Mouse (Mus musculus): Measurements from ENCODE around the gene Six1.

Six1 gene

DNA sequence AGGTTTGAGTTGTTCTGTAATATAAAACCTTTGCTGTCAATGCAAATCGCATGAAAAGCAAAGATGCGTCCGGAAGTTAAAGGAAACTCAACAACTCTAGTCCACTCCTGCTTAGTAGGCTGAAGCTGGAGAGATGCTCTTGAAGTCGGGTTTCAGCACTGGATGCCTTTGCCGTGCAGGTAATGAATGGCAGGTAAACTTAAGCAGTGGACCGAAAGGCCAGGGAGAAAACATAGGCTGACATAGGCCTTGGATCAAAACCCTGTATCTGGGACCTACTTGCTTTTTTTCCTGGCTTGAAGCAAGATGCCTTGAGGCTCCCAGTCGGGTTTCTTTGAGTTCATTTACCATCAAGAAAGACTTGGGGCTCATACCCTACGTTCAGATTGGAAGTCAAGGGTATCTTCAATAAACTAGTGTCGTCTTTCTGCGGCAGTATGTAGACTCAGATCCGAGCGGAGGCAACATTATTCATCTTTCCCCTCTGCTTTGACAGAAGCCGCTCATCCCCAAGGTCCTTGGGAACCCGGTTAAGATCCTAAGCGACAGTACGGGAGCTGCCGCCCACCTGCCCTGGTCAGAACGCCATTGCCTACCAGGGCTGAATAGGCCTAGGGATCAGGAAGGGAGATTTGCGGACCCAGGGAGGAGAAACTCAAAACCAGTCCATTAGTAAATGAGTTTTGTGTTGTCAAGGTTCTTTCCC lies 4.0 kb downstream of the Six1 start:
- no peak for DNase-seq (ENCODE audit: low spot score)

DNA sequence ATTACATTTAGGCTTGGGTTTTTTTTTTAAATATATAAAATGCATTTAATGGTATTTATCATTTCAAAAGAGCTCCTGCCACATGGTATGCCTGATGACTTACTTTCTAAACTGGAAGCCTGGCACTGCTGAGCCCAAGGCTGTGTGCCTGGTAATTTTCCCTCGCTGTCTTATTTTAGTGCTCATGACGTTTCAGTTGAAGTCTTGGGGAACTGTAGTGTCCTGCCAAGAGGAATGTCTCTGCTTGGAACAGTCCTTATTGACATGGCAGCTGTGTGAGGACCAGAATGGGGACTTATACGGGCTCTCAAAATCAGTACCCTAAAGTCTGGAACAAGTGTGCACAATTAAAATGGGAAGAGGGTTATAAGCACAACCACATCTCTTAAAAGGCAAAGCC lies 5.2 kb downstream of the Six1 start:
- DNase-seq (ENCODE audit: low spot score): no peak

DNA sequence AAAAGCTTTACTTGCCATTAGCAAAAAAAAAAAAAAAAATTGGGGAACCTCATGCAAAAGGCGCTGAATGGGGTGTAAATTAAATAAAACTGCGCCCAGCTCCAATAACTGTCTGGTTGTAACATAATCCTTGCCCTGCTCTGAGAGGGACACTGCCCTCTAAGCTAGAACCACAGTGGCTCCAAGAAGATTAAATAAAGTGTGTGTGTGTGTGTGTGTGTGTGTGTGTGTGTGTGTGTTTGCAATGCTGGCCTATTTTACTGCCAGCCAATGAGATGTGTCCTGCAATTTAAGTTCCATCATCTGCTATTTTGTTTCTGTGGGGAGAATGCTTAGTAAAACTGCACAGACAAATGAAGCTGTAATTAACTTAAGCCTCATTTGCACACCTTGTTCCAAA lies 6.1 kb downstream of the Six1 start:
- DNase-seq (ENCODE audit: low spot score): no peak

DNA sequence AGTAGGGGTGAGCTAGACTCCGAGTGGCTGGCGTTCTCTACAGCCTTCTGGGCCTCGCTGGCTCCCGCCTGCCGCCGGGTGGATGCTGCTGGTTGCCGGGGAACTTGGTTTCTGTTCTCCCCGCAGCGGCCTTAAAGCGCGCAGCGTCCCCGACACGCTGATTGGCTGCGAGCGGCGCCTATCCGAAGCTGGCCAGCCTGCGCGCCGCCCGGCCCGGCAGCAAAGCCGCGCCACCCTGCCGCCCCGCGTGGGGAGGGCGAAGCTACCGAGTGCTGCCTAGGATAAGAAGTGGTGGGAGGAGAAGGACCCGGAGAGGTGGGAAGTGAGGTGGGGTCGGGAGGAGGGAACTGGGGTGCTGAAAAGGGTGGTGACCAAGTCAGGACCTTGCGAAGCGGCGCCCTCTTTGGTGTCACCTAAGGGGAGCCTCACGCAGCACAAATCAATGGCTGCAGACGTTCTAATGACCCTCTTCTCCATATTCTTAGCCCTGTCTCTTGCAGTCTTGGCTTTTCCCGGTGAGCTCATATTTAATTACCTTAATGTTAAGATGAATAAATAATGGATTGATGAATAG lies 7.0 kb downstream of the Six1 start:
- DNase-seq (ENCODE audit: low spot score): no peak

DNA sequence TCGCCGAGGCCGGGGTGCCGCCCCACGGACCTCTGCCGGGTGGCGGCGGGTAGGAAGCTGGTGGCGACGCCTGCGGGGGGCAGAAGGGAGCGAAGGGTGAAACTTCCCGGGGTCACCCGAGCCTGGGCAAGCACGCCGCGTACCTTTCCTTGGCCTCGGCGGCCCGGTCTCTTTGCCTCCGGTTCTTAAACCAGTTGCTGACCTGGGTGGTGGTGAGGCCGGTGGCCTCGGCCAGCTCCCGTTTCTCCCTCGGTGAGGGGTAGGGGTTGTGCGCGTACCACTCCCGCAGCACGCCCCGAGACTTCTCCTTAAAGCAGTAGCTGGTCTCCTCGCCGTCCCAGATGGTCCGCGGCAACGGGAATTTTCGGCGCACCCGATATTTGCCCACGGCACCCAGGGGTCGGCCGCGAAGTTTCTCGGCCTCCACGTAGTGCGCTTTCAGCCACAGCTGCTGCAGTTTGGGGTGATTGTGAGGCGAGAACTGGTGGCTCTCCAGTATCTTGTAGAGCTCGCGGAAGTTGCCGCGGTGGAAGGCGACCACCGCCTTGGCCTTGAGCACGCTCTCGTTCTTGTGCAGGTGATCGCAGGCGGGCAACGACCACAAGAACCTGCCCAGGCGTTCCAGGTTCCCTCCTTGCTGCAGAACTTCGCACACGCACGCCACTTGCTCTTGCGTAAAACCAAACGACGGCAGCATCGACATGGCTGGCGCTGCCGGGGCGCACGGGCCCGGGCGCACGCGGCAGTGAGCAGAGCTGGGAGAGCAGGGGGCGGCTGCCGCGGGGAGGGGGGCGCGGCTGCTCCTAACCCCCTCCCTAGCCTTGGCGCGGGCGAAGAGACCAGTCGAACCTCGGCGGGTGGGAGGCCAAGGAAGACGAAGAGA lies 7.7 kb downstream of the Six1 start:
- DNase-seq (ENCODE audit: low spot score): no peak

DNA sequence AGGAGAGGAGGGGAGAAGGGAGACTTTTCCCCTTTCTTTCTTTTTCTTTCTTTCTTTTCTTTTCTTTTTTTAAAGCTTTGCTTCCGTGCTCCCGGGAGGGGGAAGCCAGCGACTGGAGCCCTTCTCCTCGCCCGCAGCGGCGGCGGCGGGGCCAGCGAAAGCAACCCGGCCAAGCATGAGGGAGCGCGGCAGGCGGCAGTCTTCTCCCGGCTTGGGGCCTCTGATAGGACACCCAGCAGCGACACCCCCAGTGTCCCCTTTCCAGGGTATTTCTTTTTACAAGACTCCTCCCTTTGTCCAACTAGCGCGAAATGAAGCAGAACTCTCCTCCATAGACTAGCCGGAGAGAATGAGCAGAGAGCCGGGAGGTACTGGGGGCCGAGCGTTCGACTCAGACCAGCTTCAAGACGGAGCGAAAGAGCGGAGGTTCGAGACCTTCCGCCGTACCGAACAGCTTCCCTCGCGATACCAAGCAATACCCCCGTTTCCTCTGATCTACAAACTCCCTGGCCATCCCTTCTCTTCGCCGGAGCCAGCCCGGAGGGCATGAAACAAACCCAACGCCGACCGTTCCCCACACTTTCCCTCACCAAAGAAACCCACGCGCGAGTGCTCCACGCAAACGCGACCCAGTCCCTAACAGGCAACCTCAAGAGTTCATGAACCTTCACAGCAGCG lies 8.5 kb downstream of the Six1 start:
- no peak for DNase-seq (ENCODE audit: low spot score)

DNA sequence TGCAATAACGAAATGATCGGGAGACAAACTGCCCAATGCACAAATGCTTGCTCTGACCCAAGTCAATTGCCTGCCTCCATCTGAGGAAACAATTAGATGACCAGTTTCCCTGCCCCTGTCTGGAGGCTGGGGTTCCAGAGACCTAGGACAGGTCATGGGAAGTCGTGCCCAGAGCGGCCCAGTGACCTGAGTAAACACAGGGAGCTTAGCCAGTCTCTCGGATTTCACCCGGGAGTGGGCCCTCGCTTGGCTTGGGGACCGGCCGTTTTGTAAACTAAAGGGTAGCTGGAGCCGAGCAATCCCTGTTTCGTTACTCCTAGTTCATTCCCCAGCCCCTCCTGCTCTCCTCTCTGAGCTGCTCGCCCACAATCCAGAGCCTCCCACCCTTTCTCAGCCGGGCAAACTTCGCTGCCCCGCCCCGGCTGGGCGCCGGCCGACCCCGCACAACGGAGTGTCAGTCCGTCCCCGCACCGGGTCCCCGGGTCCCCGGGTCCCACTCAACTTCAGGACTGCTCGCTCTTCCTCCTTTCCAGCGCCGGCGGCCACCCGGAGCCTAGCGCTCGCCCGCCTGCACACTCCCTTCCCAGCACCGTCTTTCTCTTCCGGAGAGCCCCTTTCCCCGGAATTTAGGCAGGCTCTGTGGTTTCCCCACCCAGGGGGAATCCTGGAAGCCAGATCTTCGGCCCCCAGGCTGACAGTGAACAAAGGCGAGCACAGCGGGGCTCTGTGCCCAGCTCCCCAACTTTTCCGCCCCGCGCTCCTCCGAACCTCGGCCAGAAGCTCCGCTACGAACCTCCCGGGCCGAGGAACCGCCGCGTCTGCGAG lies 9.3 kb downstream of the Six1 start:
- no peak for DNase-seq (ENCODE audit: low spot score)

DNA sequence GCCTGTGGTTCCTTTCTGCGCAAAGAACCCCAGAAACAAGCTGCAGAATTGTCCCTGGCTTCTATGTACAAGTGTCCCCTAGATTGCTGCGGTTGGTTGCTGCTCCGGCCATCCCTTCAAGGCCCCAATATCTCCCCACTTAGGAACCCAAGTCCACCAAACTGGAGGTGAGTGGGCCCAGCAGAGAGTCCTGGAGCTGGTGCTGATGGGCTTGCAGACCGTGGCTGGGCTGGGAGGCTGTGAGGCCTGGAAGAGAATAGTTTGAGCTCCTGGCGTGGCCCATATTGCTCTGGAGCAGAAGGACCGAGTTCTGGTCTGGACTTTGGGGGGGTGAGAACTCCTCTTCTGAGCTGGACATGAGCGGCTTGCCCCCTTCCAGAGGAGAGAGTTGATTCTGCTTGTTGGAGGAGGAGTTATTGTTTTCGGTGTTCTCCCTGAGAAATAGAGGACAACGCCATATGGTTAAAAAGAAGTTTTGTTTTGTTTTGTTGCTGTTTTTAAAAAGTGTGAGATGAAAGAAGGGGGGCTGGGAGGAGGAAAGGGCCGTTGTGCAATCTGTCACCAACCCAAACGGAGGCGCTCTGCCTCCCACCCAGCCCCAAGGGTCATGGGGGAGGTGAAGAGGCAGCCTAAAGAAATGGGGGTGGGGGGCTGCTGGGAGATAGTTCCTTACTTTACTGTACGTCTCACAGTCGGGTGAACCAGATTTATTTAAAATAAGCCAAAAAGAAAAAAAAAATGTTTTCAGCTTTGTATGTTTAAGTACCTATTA lies 10.1 kb downstream of the Six1 start:
- DNase-seq (ENCODE audit: low spot score): no peak

DNA sequence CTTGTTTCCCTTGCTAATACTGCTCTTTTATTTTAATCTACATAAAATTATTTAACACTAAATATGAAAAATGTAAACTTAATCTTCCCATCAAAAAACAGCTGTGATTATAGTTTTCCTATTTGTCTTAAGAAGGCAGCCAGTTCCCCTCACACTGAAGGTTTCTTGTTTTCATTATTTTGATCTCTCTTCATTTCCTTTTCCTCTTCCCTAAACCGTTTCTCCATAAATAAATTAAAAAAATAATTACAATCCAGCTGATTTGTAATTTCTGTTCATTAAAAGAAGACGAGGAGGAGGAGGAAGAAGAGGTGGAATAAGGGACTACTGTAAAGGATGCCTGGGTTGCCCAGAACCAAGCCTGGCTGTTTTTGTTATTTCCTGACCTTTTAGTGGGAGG lies 10.8 kb downstream of the Six1 start:
- no peak for DNase-seq (ENCODE audit: low spot score)

DNA sequence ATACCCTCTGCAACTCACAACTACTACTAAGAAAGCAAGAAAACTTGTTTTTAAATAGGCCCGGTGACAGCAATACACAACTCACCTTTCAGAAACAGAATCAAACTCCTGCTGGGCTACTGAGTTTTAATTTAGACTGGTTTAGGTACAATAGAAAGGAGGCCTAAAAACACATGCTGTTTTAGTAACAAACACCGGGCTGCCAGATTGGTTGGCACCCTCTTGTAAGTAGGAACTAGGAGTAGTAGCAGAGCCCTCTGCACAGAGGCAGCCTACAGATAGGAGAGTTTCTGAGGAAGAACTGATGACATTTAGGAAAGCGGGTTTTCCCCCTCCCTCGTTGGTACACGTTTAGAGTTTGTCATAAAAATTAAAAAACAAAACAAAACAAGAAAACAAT lies 11.3 kb downstream of the Six1 start:
- DNase-seq (ENCODE audit: low spot score): no peak

DNA sequence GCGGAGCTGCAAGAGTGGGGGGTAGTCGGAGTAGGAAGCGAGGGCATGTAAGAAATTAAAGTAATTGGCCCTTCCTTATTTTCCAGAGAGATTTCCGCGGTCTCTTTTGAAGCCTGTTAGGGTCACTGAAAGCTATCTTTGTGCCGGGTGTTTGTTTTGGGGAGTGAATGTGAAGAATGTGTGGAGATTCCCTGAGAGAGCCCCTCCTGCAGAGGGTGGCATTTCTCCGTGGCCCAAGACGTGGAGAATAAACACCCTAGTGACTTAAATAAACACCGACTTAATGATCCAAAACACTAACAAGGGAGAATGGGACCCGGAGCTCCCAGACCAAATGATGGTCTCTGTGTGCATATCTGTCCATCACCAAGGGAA lies 12.4 kb downstream of the Six1 start:
- no peak for DNase-seq (ENCODE audit: low spot score)

DNA sequence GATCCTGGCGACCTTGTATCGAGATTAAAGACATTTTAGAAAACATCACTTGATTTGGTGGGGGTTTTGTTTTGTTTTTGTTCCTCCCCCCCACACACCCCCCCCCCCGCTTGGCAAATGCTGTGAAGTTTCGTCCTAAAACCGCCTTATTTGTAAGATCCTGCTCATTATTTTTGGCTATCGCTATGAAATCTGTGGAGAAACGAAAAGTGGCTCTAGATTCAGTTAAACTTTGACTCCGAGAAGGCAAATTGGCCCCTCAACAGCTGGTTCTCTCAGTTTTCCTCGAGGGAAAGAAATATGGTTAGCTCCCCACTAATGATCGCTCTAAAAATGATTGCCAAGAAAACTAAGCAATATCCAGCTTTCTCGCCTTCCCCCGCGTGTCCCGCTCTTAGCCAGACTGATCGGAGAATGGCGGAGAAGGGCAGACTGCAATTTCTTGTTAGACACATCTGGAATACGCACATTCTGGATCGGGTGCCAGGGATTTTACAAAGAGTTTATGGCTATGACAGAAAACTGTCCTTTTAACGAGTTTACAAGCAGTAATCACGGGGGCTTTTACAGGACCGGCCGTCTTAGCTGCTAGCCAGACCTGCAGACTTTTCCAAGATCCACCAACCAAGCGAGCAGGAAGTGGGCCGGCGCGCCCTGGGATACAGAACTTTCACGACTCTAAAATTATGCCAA lies 13.0 kb downstream of the Six1 start:
- no peak for DNase-seq (ENCODE audit: low spot score)

DNA sequence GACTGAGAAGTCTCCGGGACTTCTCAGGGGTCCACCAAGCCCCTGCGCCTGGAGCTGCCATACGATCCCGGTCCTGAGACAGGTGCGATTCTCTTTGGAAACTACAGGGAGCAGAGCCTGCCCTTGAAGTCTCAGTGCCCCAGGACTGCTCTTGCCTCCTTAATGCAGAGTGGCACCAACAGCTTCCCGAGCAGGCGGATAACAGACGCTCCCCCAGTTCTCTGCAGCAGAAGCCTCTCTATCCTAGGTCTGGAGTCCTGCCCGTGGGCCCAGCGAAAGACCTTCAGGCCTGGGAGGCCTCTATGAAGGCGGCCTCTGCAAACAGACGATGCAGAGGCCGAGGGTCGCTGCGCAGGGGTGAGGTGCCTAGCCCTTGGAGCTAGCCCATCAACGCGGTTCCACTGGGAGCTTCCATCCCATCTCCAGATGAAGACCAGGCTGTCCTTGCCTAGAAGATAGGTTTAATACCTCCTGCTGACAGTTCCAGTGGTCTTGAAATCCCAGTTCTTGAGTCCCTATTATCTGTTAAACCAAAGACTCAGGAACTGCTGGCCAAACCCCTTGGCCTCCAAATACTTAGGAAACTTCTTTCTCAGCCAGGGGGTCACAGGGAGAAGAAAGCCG lies 13.6 kb downstream of the Six1 start:
- DNase-seq (ENCODE audit: low spot score): no peak

DNA sequence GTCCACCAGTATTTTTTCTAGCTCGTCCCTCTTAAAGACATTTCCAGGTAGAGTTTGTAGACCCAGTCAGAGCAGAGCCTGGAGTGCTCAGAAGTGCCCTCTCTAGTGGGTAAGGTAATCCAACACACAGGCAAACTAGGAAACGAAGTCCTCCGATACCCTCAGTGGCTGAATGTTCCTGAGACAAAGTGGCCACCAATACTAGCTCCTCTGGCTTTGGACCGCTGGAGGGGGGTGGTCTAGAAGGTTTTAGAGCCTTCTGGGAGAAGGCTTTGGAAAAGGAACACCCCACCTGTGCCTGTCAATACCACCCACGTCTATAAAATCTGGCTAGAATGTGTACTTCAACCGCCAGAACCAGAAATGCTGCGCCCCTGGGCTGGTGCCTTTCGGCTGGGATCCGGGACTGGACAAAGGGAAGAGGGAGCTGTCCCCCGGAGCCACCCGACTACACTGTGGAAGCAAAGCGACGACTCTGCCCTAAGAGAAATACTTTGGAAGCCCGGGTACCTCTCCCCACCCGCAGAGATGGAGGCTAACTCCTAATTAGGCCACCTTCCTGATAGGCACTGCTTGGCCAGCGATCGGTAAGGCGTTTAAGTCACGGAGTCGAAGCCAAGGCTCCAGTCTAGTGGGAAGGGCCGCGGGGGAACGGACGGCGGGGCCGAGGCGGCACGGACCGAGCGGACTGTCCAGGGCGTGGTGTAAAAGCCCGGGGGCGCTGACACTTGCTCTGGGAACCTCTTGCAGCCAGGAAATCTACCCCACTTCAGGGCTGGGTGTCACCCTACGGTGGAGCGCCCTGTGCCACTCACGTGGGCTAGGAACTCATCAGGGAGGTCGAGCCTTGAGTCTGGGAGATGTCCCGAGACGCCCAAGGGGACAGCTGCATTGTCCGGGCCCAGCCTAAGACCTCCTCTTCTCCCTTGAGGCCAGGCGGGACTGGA lies 14.4 kb downstream of the Six1 start:
- DNase-seq (ENCODE audit: low spot score): no peak

DNA sequence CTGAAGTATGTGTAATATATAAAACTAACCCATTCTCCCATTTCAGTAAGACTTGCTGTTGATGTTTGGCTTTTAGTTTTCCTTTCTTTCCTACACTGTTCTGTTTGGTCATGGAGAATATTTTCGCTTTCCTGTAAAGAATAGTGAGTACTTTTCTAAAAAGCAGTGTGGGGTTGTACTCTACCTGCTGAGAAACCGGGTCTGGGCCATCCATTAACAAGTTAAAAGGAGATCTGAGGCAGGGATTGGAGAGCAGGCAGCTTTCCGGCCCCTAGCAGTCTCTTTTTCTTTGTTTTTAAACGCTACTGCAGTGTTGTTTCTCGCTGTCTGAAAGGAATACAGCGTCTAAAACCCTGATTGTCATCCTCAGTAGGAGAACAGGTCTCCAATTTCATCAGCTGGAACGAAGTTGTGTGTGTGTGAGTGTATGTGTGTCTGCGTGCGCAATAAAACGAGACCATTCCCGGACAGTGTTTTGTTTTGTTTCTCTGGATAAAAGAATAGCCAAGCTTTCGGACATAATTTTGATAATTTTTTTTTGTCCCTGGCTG lies 15.2 kb downstream of the Six1 start:
- DNase-seq (ENCODE audit: low spot score): no peak

DNA sequence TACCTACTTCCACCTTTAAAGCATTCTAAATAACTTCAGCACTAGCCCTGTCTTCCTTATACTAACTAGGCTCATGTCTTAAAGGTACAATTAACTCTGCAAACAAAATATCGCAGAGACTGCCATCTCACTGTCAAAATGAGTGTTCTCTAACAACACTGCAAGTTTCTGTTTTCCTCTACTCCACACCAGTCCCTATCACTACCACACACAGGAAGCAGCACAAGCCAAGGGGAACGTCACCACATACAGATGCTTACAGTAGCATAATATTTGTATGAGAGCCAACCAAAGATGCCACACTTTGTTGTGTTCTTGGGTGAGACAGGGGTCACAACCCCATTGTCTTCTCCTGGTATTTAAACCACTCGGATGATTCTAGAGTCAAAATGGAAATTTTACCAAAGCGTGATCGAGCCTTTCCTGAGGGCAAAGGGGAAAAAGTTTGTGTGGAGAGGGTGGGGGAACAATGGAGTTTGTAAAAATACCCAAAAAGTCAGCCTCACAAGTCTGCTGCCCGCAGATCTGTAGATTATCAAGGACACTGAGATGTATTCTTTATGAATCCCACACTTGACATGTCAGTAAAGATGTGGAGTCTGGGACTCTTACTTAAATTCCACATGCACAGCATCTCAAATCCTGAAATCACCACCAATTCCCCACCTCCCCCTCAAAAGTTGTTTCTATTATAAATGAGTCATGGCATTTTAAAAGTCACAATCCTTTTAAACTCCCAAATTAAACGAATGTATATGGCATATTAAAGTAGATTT lies 16.1 kb downstream of the Six1 start:
- DNase-seq (ENCODE audit: low spot score): no peak

All from MN1 (cell line).